Mouse (Mus musculus) neural tube, embryonic 11.5 days (tissue): ENCODE results near the gene Ddah2. TPM values are rescaled to one million over a fixed set of nuclear protein-coding genes. Genes with fewer than 3 reads are reported as not detected.

Experiments
- ATAC-seq: fragments of 200-750 bp; cut with Nextera tagmentation; 2 replicates; pipeline ENCODE4 v1.8.0; 2017; ENCODE audit warnings: moderate number of reproducible peaks, mild to moderate bottlenecking, moderate TSS enrichment, moderate library complexity; ENCODE audit not compliant: insufficient read depth, low FRiP score, low TSS enrichment
- DNase-seq: peaks from one replicate; pipeline ENCODE4 v3.0.0-alpha.2; 2015; ENCODE audit warnings: low spot score
- H3K27ac ChIP-seq: fragments of 300-500 bp; sonication (generic); 2 replicates; pipeline ENCODE4 v1.5.1; 2014; ENCODE audit warnings: low read depth, mild to moderate bottlenecking, low read length
- H3K27me3 ChIP-seq: fragments of 300-500 bp; sonication (generic); 2 replicates; pipeline ENCODE4 v1.6.1; 2014; ENCODE audit warnings: mild to moderate bottlenecking, low read length, mixed read lengths; ENCODE audit not compliant: control insufficient read depth, insufficient read depth
- H3K36me3 ChIP-seq: fragments of 300-500 bp; sonication (generic); 2 replicates; pipeline ENCODE4 v1.6.1; 2014; ENCODE audit warnings: mild to moderate bottlenecking, low read length, moderate library complexity, mixed read lengths; ENCODE audit not compliant: control insufficient read depth, insufficient read depth
- H3K4me1 ChIP-seq: fragments of 300-500 bp; sonication (generic); 2 replicates; pipeline ENCODE4 v1.6.1; 2014; ENCODE audit warnings: low read length, mixed read lengths; ENCODE audit not compliant: control insufficient read depth, insufficient read depth
- H3K4me2 ChIP-seq: fragments of 300-500 bp; sonication (generic); 2 replicates; pipeline ENCODE4 v1.6.1; 2014; ENCODE audit warnings: low read depth, mild to moderate bottlenecking, moderate library complexity
- H3K4me3 ChIP-seq: fragments of 300-500 bp; sonication (generic); 2 replicates; pipeline ENCODE4 v1.5.1; 2014; ENCODE audit warnings: low read depth, low read length
- H3K9ac ChIP-seq: fragments of 300-500 bp; sonication (generic); 2 replicates; pipeline ENCODE4 v1.6.1; 2014; ENCODE audit warnings: mild to moderate bottlenecking, low read length
- H3K9me3 ChIP-seq: fragments of 300-500 bp; sonication (generic); 2 replicates; pipeline ENCODE4 v1.6.1; 2016; ENCODE audit warnings: low read length; ENCODE audit not compliant: control insufficient read depth
- WGBS: fragments of 180-500 bp; shearing (Covaris S2); extraction: QIAGEN DNeasy Blood & Tissue Kit; methylation state at CpG from one replicate; pipeline ENCODE4 v1.1.7; 2014; 5-methylcytosine and 5-hydroxymethylcytosine counted together
- polyA plus RNA-seq: library from polyadenylated mRNA; unstranded; fragments of >200 nt; fragmentation: Nextera tagmentation; extraction: Ambion mirVana; gene quantifications from 2 replicates; pipeline ENCODE4 v1.2.1, GENCODE M21; 2014

Ddah2 gene
- polyA plus RNA-seq, 1 experiment from 2014 or later: 659 TPM

- no peaks in the 10 kb centered on the region for H3K9me3 ChIP-seq
- H3K36me3 ChIP-seq: no peaks in the 10 kb centered on the region
- DNase-seq (peak; percentile 99), ATAC-seq (peak; percentile 96)
- H3K4me3 ChIP-seq: peak within 1 kb of the TSS; percentile 52
- H3K4me2 ChIP-seq: peak within 1 kb of the TSS; percentile 87
- peak within 1 kb of the TSS; percentile 63; the same call in 1 of the 2 replicates for H3K27ac ChIP-seq
- WGBS: 3% methylated on average over 33 of the region's 33 CpGs
- peak within 1 kb of the TSS; percentile 62 for H3K9ac ChIP-seq
- H3K27me3 ChIP-seq: no peaks in the 10 kb centered on the region
- H3K4me1 ChIP-seq: peaks cover 19% of the 10 kb centered on the region
Observed at GRCm38 (mm10) chr17:35046681-35047455, 12.0 kb upstream of the Ddah2 start, which contains the start of gene Msh5. Gene Msh5 (minus strand): TSS chr17:35046745.

GRCm38 (mm10) chr17:35047688-35048087 is 11.1 kb upstream of the Ddah2 start:
- ATAC-seq (no peak), DNase-seq (no peak)
- Histone ChIP-seq H3K27me3 (no peaks in the 10 kb centered on the region), H3K27ac (peak overlapping the region; percentile 5; the same call in 1 of the 2 replicates), H3K36me3 (peaks cover under 1% of the 10 kb centered on the region; the same call in 1 of the 2 replicates), H3K9me3 (no peaks in the 10 kb centered on the region), H3K4me2 (no peak overlapping the region), H3K9ac (no peak overlapping the region), H3K4me3 (no peak overlapping the region), H3K4me1 (peaks cover 22% of the 10 kb centered on the region)
- 55% methylated on average over 1 of the region's 1 CpGs for WGBS

DNA sequence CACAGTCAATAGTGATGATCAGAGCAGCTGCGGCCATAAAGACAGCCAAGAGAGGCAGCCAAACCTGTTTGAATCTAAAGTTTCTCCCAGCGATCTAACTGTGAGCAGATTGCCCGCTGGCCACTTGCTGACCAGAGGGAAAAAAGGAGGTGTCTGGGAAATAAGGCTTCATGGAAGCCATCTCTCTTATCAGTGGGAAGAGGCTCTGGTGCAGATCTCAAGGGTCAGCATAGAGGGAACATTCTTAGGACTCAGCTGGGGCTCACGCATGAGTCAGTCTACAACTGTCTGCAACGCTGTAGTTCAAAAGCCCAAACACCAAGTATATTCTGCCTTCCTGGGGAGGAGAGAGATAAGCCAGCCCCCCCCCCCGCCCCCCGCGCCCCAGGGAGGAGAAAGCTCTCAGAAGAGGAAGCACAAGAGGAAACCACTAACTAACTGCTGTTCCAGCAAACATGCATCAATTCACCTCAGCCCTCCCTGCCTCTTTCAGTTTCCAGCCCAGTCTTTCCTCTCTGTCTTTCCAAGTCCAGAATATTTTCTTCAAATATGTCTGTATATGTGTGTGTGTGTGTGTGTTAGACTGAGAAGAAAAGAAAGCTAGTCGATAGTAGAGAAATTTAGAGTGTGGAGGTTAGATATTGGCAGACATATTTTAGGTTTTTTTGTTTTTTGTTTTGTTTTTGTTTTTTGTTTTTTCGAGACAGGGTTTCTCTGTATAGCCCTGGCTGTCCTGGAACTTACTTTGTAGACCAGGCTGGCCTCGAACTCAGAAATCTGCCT is 10.5 kb upstream of the Ddah2 start:
- peak overlapping the region; percentile 5; the same call in 1 of the 2 replicates for H3K27ac ChIP-seq
- no peak overlapping the region for H3K4me3 ChIP-seq
- H3K9ac ChIP-seq: no peak overlapping the region; the same call in 1 of the 2 replicates
- peaks cover 6% of the 10 kb centered on the region for H3K36me3 ChIP-seq
- ATAC-seq (no peak), DNase-seq (no peak)
- H3K27me3 ChIP-seq: no peaks in the 10 kb centered on the region
- H3K9me3 ChIP-seq: no peaks in the 10 kb centered on the region
- WGBS: 35% methylated on average over 11 of the region's 11 CpGs
- H3K4me1 ChIP-seq: peaks cover 22% of the 10 kb centered on the region
- no peak overlapping the region for H3K4me2 ChIP-seq

GRCm38 (mm10) chr17:35048932-35049440 is 9.8 kb upstream of the Ddah2 start:
- Histone ChIP-seq H3K27me3 (no peaks in the 10 kb centered on the region), H3K9me3 (no peaks in the 10 kb centered on the region), H3K4me3 (0 out of 2 replicates have a peak overlapping the region, but pooled peaks have one; percentile 67), H3K4me2 (peak overlapping the region; percentile 88), H3K4me1 (peaks cover 22% of the 10 kb centered on the region), H3K9ac (no peak overlapping the region), H3K36me3 (peaks cover 9% of the 10 kb centered on the region), H3K27ac (no peak overlapping the region)
- DNase-seq (no peak), ATAC-seq (no peak)
- 78% methylated on average over 5 of the region's 5 CpGs for WGBS

- peaks cover 22% of the 10 kb centered on the region for H3K4me1 ChIP-seq
- peak within 1 kb of the TSS; percentile 82 for H3K9ac ChIP-seq
- ATAC-seq: no peak
Observed at GRCm38 (mm10) chr17:35049561-35050016, 9.2 kb upstream of the Ddah2 start, which contains the start of gene Clic1. Gene Clic1 (plus strand): TSS chr17:35049966.

GRCm38 (mm10) chr17:35050126-35050750 is 8.6 kb upstream of the Ddah2 start:
- peak overlapping the region; percentile 82 for H3K9ac ChIP-seq
- DNase-seq: peak; percentile 72
- ATAC-seq: no peak
- H3K27me3 ChIP-seq: no peaks in the 10 kb centered on the region
- H3K4me1 ChIP-seq: peaks cover 22% of the 10 kb centered on the region
- peaks cover 14% of the 10 kb centered on the region for H3K36me3 ChIP-seq
- under 1% methylated on average over 27 of the region's 27 CpGs for WGBS
- peak overlapping the region; percentile 93 for H3K27ac ChIP-seq
- no peaks in the 10 kb centered on the region for H3K9me3 ChIP-seq
- peak overlapping the region; percentile 67 for H3K4me3 ChIP-seq
- peak overlapping the region; percentile 88 for H3K4me2 ChIP-seq

More at GRCm38 (mm10) chr17:35049561-35050016, 9.2 kb upstream of the Ddah2 start, which contains the start of gene Clic1:
- Histone ChIP-seq H3K9me3 (no peaks in the 10 kb centered on the region), H3K27ac (peak within 1 kb of the TSS; percentile 93), H3K27me3 (no peaks in the 10 kb centered on the region), H3K4me3 (peak within 1 kb of the TSS; percentile 67), H3K36me3 (peaks cover 12% of the 10 kb centered on the region), H3K4me2 (peak within 1 kb of the TSS; percentile 88)
- DNase-seq: peak; percentile 86
- WGBS: 2% methylated on average over 11 of the region's 11 CpGs

DNA sequence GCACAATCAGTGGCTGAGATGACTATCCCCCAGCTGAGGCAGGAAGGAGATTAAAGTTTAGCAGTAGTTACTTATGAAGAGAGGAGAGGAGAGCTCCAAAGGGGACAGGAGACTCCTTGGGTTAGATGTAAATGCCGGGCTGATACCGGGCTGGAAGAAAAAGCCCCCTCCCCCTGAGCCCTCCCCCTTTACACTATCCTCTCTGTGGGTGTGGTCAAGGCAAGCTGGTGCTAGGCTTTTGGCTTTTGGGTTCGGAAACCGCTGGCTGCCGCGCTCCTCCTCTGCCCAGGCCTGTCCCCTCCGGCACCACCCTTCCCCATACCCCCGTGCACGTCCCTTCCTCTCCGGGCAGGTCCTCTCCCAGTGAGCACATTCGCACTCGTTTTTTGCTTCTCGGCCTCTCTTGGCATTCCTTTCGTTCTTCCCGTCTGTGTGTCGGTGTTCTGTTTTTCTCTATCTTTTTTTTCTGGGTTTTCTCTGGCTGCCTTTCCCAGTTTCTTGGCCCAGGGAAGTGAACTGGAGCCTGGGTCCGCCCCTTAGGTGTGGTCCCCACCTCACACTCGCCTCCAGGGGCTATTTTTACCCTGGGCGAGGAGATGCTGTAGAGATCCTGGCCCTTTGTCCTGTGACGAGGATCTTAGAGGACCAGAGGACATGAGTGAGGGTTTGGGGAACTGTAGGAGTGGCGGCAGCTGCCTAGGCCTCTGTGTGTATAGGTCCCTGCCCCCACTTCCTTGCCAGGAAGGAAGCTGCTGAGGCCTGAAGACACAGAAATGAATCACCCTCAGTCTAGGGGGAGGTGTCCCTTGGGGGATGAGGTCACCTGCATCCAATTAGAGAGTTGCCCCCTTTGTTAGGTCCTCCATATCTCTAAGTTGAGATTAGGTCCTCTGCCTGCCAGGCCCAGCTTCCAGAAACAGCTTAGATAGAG is 7.4 kb upstream of the Ddah2 start:
- Histone ChIP-seq H3K9me3 (no peaks in the 10 kb centered on the region), H3K4me3 (peak overlapping the region; percentile 67), H3K4me2 (peak overlapping the region; percentile 88), H3K4me1 (peaks cover 17% of the 10 kb centered on the region), H3K27me3 (no peaks in the 10 kb centered on the region), H3K9ac (peak overlapping the region; percentile 89), H3K27ac (peak overlapping the region; percentile 93), H3K36me3 (peaks cover 22% of the 10 kb centered on the region)
- DNase-seq (peak; percentile 79), ATAC-seq (peak; percentile 62)
- 1% methylated on average over 21 of the region's 21 CpGs for WGBS
